Mouse (Mus musculus) liver, embryonic 14 days (tissue): ENCODE results near the gene Olfr1178. TPM values are rescaled to one million over a fixed set of nuclear protein-coding genes. Genes with fewer than 3 reads are reported as not detected.

Experiments
- polyA plus RNA-seq: library from polyadenylated mRNA; depleted of rRNA; stranded (reverse); fragments of >200 nt; gene quantifications from 2 replicates; pipeline ENCODE4 v1.2.3, GENCODE M21; 2012; rRNA removed

The Olfr1178 gene
- not detected in 2 replicates for polyA plus RNA-seq

GRCm38 (mm10) chr2:88386762-88387161 lies at the start of gene Olfr1178:
TSS of gene Olfr1178 (plus strand) at chr2:88387062.

GRCm38 (mm10) chr2:88346392-88346791 lies 40.5 kb upstream of the Olfr1178 start, which contains the start of gene Olfr1177-ps:
TSS of gene Olfr1177-ps (minus strand) at chr2:88346492.

GRCm38 (mm10) chr2:88406353-88406752 lies 19.5 kb downstream of the Olfr1178 start, which contains the start of gene Olfr1179:
TSS of gene Olfr1179 (minus strand) at chr2:88406453.

GRCm38 (mm10) chr2:88419051-88419450 lies 32.2 kb downstream of the Olfr1178 start, which contains the start of gene Olfr1180:
TSS of gene Olfr1180 (minus strand) at chr2:88419151.

DNA sequence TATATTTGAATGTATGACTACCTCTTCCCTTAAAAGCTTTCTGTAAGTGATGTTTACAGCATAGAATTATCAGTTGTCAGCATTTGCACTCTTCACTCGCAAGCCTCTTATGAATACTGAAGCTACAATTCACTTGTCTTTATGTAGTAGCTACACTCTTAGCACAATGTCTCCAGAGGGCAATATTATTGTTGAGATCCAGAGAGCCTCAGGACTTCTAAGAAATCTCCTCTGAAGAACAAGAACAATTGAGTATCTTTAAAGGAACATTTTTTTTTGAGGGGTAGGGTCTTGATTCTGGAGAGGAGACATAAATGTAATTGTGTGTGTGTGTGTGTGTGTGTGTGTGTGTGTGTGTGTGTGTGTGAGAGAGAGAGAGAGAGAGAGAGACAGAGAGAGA lies 39.2 kb downstream of the Olfr1178 start, which contains the start of gene Olfr1181:
Gene Olfr1181, minus strand, starts transcription at position 101 of the 400 bp plus-strand sequence.

DNA sequence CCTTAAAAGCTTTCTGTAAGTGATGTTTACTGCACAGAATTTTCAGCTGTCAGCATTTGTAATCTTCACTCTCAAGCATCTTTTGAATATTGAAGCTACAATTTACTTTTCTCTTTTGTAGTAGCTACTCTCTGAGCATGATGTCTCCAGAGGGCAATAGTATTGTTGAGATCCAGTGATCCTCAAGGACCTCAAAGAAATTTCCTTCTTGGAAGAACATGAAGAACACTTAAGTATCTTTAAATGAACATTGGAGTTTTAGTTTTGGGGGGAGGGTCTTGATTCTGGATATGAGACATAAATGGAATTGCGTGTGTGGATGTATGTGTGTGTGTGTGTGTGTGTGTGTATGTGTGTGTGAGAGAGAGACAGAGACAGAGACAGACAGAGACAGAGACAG lies 62.2 kb downstream of the Olfr1178 start, which contains the start of gene Gm13757:
Gene Gm13757, minus strand, starts transcription at position 101 of the 400 bp plus-strand sequence.

Other genes with a start within 250 kb of the Olfr1178 start
- not detected in 2 replicates for gene Olfr1167, start 231.9 kb upstream of the Olfr1178 start, polyA plus RNA-seq
- not detected in 2 replicates for gene Olfr1168, start 205.2 kb upstream of the Olfr1178 start, polyA plus RNA-seq
- not detected in 2 replicates for gene Olfr1170, start 158.7 kb upstream of the Olfr1178 start, polyA plus RNA-seq
- not detected in 2 replicates for gene Olfr1173, start 107.2 kb upstream of the Olfr1178 start, polyA plus RNA-seq
- not detected in 2 replicates for gene Olfr1174-ps, start 71.9 kb upstream of the Olfr1178 start, polyA plus RNA-seq
- not detected in 2 replicates for gene Olfr1175-ps, start 59.8 kb upstream of the Olfr1178 start, polyA plus RNA-seq
- gene Olfr1176, start 50.3 kb upstream of the Olfr1178 start, polyA plus RNA-seq: not detected in 2 replicates
- gene Olfr1177-ps, start 40.6 kb upstream of the Olfr1178 start, polyA plus RNA-seq: not detected in 2 replicates
- gene Olfr1179, start 19.4 kb downstream of the Olfr1178 start, polyA plus RNA-seq: not detected in 2 replicates
- gene Olfr1180, start 32.1 kb downstream of the Olfr1178 start, polyA plus RNA-seq: not detected in 2 replicates
- not detected in 2 replicates for gene Olfr1181, start 39.1 kb downstream of the Olfr1178 start, polyA plus RNA-seq
- not detected in 2 replicates for gene Gm13757, start 62.1 kb downstream of the Olfr1178 start, polyA plus RNA-seq
- gene Olfr1183, start 67.8 kb downstream of the Olfr1178 start, polyA plus RNA-seq: not detected in 2 replicates
- gene Olfr1184, start 96.5 kb downstream of the Olfr1178 start, polyA plus RNA-seq: not detected in 2 replicates
- not detected in 2 replicates for gene Olfr1185-ps1, start 106.3 kb downstream of the Olfr1178 start, polyA plus RNA-seq
- not detected in 2 replicates for gene Olfr1186, start 131.5 kb downstream of the Olfr1178 start, polyA plus RNA-seq
- gene Olfr1188, start 169.9 kb downstream of the Olfr1178 start, polyA plus RNA-seq: not detected in 2 replicates
- gene Olfr1189, start 199.4 kb downstream of the Olfr1178 start, polyA plus RNA-seq: not detected in 2 replicates